Mouse (Mus musculus): ENCODE results near the gene Rpl36a-ps1. TPM values are rescaled to one million over a fixed set of nuclear protein-coding genes. Genes with fewer than 3 reads are reported as not detected.
"Not testable (repeated sequence)": the region's sequence is repeated elsewhere in the genome, so short reads cannot be mapped to it uniquely, and the experiment has no call there.

Rpl36a-ps1 gene
- total RNA-seq (2021): 10 to 100 TPM in 1 of 2 experiments, 1 to 10 TPM in 1; 7.2 to 15.9 TPM
- long read RNA-seq, experiment 1, partial matches to known transcripts: 0 of 4 reads
- long read RNA-seq, experiment 1, other reads (novel, unspliced or antisense): 0 of 4 reads
- long read RNA-seq, experiment 2, transcript Rpl36a-ps1-201 (1 exons, 449 nt): major isoform, 16 of 16 reads
- long read RNA-seq, experiment 2, partial matches to known transcripts: 0 of 16 reads
- long read RNA-seq, experiment 2, other reads (novel, unspliced or antisense): 0 of 16 reads

DNA sequence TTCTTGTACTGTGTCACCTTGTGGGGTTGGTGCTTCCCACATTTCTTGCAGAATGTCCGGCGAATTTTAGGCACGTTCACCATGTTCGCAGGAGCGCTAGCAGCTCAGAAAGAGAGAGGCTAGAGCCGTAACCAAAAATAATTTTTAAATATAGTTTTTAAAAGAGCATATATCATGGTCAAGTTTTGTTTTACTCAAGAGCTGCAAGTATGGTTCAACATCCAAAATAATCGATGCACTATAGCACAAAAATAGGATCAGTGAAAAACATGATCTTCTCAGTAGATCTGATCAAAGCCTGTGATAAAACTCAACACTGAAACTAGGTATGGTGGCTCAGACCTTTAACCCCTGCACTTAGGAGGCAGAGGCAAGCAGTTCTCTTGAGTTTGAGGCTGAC lies at the start of gene Rpl36a-ps1:
TSS of gene Rpl36a-ps1 (minus strand) at position 101 of the 400 bp plus-strand sequence.
- DNase-seq (ENCODE audit: low spot score in 2 of 2): no peak

DNA sequence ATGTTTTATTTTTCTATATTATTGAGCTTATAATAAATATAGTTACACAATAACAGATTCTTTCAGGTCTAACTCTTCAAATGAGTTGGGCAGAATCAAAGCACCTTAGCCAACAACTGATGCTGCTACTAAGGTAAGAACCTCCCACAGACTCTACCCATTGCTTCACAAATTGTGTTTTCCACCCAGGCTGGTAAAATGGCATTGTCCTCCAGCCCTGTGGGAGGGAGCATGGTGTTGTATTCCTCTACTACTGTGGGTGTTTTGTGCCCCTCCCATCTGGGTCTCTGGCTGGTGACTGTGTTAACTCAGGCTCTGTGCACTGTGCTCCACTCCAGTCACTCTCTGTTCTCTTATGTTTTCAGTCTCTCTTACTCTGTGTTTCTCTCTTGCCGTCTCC lies 49.4 kb upstream of the Rpl36a-ps1 start:
- DNase-seq (ENCODE audit: low spot score in 2 of 2): no peak

DNA sequence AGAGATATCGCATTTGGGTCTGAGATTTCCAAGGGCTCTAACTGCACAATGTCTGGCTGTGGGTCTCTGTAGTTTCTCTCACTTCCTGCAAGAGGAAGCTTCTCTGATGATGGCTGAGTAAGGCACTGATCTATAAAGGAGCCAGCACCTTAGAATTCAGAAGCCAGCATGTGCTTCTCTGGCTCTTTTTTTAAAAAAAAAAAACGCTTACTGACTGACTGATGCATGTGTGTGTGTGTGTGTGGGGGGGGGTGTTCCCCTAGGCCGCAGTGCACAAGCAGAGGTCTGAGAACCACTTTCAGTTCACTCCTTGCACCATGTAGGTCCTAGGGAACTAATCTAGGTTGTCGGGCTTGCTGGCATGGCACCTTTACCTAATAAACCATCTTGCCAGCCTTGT lies 47.3 kb upstream of the Rpl36a-ps1 start:
- no peak for DNase-seq (ENCODE audit: low spot score in 2 of 2)

DNA sequence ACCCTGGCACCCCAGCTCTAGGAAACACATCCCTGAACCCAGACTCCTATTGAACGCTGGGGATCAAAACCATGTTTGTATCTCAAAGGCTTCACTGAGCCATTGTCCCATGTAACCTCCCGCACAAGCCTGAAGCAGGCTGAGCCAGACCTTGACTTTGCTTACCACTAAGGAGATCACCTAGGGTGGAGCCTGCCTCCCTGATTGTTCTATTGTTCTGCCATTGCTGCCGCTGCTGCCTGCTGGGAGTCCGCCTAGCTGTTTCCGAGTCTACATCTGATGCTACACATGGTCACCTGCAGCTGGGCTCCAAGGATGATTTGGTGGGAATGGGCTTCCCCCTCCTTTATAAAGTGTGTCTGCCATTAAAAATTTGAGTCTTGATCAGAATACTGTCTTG lies 45.2 kb upstream of the Rpl36a-ps1 start:
- DNase-seq (ENCODE audit: low spot score in 2 of 2): not testable (repeated sequence)

DNA sequence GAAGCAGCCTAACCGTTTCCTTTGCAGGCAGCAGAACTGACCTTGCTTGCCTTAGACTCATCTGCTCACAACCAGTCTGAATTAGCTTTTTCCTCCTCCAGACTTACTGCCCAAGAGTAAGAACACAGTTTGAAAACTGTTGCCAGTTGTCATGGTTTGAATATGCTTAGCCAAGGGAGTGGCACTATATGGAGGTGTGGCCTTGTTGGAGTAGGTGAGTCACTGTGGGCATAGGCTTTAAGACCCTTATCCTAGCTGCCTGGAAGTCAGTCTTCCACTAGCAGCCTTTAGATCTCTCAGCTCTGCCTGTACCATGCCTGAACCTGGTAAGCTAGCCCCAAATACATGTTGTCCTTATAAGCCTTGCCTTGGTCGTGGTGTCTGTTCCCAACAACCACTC lies 43.6 kb upstream of the Rpl36a-ps1 start:
- DNase-seq (ENCODE audit: low spot score in 2 of 2): no peak

DNA sequence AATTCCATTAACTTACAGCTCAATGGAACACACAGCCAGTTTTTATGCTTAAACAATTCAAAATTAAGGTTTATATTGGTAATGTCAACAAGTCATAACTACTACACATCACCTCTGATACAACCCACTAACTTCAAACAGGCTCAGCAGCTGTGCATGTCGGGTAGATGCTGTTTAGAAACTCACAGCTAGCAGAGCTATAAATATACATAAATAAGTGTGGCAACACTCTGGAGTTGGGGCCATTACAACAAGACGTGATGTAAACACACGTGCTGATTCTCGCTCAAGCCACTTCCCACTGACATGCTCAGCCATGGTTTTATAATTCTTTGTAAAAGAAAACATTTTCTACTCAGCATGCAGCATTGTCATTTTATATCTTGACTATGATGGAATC lies 41.9 kb upstream of the Rpl36a-ps1 start:
- no peak for DNase-seq (ENCODE audit: low spot score in 2 of 2)

DNA sequence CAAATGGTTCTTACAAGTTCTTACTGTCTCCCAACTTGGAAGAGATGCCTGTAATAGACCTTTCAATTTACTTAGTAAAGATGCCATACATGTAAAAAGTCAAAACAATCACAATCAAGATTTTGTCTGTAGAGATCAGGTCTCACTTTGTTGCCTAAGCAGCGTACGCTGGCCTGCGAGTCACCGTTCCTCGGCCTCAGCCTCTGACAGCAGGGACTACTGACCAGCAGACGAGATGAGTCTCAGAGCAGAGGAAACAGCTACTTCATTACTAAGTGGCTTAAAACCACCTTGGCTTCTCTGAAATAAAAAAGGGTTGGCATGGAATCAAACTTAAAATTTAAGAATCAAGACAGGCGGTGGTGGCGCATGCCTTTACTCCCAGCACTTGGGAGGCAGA lies 40.7 kb upstream of the Rpl36a-ps1 start:
- not testable (repeated sequence) for DNase-seq (ENCODE audit: low spot score in 2 of 2)

DNA sequence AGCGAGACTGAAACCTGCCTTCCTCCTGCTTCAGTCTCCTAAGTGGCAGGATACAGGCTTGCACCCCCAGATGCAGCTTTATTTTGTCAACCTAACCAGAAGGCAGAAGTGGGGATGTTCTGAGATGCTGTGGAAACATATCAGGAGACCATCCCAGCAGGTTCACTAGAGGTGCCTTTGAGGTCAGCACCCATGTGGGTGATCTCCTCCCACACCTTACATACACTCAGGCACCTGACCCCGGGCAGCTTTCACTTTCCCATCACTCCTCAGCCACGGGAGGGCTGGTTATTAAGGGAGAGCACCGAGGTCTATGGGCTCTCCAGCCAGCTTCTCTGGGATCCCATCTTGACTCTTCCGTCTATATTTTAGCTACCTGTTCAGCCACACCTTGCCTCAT lies 38.5 kb upstream of the Rpl36a-ps1 start:
- no peak for DNase-seq (ENCODE audit: low spot score in 2 of 2)

DNA sequence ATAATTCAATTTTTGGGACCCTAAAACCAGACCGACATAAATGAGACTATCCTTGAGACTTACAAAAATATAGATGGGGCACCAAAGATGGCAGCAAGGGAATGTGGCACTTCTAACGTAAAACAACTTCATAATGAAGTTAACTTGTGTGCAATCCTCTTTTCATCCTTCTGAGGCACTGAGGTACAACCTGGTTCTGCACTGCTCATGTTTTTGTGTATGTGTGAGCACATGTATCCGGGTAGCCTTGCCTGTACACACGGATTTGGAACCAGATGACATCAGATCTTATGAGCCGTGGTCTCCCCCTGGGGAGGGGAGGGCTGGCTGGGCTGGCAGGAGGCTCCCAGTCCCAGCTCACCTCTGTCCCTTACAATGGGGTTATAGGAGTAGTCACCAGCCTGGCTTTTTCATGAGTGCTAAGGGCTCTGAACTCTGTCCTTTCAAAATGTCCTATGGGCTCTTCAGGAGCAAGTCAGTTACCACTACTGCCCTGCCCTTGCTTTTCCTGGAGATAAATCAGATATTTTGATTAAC lies 37.3 kb upstream of the Rpl36a-ps1 start:
- no peak for DNase-seq (ENCODE audit: low spot score in 2 of 2)

DNA sequence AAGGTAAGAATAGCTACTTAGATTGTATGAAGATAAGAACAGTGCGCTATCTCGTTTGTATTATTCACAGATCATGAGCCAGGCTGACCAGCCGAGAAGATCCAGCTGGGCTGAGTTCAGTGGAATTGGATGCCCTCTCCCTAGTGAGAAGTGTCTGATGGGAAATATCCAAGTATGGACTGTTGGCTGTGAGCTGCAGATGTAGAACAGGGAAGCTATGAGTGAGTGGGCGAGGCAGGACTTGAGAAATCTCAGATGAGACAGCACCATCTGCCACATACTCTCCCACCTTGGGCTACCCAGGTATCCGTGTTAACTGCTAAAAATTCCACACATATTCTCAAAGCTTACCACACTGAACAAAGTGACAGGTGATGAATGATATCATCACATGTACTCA lies 35.9 kb upstream of the Rpl36a-ps1 start:
- DNase-seq (ENCODE audit: low spot score in 2 of 2): no peak

DNA sequence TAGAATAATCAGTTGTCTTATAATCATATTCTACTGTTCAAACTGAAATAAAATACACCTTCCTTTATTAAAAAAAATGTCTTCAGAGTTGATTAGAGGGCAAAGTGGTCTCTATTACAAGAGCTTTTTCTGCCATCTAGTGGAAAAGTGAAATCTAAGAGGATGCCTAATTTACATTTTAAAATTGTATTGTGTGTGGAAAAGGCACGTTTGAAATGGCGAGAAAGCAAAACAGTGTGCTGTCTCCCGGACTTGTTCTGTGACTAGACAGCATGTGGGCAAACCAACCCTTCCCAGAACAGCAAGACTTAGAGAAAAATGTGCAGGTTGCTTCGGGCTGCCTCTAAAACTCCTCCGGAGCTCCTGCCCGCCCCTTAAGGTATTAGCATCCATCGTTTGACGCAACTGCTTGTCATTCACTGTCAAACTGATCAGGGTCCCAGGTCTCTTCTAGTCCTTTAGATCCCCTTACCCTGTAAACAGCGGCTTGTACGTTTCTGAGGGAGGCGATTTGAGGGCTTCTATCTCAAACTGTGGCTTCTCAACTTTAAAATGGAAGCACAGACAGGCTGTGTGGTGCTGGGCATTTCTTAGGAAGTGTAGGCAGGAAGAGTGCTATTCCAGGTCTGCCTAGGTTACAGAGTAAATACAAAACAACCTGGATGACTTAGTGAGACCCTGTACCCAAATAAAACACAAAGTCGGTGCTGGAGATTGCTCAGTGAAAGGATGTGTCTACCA lies 28.4 kb upstream of the Rpl36a-ps1 start:
- DNase-seq (ENCODE audit: low spot score in 2 of 2): no peak

GRCm38 (mm10) chr14:99019136-99019808 lies 25.2 kb upstream of the Rpl36a-ps1 start:
- DNase-seq (ENCODE audit: low spot score in 2 of 2): no peak

- no peak for DNase-seq (ENCODE audit: low spot score in 2 of 2)
These were observed 24.6 kb upstream of the Rpl36a-ps1 start for GRCm38 (mm10) chr14:99018691-99019090.

DNA sequence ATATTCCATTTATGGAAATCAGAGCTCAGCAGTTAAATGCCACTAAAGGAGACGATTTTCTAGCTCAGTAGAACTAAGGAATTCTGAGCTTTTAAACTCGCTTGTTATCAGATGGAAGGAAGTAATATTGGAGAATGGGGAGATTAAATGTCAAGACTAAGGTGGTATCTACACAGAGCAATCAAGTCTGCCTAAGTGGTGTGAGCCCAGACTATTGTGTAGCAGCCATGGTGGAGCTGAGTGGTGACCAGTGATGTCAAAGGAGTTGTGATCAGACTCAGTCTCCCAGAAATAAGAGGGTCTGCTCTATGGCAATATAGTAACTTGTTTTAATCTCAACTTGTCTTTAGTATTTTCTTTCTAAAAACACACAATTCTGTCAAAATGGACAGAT lies 16.8 kb upstream of the Rpl36a-ps1 start:
- DNase-seq (ENCODE audit: low spot score in 2 of 2): no peak

- DNase-seq (ENCODE audit: low spot score in 2 of 2): no peak
These were observed 16.3 kb upstream of the Rpl36a-ps1 start for GRCm38 (mm10) chr14:99010224-99010919.

GRCm38 (mm10) chr14:98992482-98992881 lies 1.6 kb downstream of the Rpl36a-ps1 start:
- DNase-seq (ENCODE audit: low spot score in 2 of 2): no peak

- DNase-seq (ENCODE audit: low spot score in 2 of 2): no peak
These were observed 3.5 kb downstream of the Rpl36a-ps1 start for GRCm38 (mm10) chr14:98990636-98991035.

- DNase-seq (ENCODE audit: low spot score in 2 of 2): no peak
These were observed 4.3 kb downstream of the Rpl36a-ps1 start for GRCm38 (mm10) chr14:98989818-98990217.

DNA sequence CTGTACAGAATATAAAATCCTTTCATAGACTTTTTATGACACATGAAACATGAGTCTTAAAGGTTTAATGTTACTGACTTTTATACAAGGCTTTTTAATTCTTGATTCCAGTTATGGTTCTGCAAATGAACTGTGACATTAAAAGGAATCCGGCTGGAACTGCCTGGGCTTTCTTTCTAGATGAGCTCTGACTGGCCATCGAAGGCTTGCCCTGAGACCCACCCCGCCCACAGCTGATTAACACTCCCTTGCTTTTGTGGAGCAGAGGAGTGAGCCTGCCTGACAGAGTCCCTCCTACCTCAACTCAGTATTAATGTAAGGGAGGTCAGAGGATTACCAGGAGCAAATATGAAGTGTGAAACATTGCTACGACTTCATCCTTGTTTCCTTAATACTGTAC lies 22.2 kb downstream of the Rpl36a-ps1 start:
- DNase-seq (ENCODE audit: low spot score in 2 of 2): no peak

DNA sequence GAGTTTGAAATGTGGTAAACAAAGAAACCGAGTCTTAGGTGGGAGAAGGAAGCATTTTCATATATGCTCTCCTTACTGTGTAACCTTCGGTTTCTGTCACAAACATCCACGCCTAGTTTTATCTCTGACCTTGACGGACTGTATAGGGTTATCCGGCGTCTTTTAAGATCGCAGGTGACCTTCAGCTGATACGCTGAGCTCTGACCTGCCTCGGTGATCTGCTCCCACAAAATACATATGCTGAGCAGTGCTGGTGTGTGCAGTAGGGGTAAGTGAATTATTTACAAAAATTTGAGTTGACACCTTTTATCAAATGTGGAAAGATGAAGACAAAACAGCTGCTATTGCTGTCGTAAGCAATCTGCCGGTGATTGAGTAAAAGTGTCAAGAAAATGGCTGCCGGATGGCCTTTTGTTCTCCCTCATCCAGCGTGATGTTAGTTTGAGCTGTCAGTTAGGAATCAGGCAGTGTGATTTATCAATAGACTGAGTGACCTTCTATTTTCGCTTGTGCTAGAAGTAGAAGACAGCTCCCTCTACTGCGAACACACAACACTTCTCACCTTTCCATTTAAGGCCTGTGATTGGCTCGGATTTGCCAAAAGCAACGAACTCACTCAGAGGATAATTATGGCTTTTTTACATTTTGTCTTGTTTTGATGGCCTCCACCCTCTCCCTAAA lies 35.0 kb downstream of the Rpl36a-ps1 start:
- no peak for DNase-seq (ENCODE audit: low spot score in 2 of 2)

GRCm38 (mm10) chr14:98956788-98957187 lies 37.3 kb downstream of the Rpl36a-ps1 start:
- DNase-seq (ENCODE audit: low spot score in 2 of 2): no peak
